Mouse (Mus musculus) heart, adult 2 months (tissue): Measurements from ENCODE around the gene Mlh3. TPM values are rescaled to one million over a fixed set of nuclear protein-coding genes. Genes with fewer than 3 reads are reported as not detected.

ENCODE experiments used
- DNase-seq, 2 experiments: peaks; one replicate each; pipeline ENCODE4 v3.0.0; 2021
- H3K27ac ChIP-seq: fragments of 200-600 bp; 2 replicates; pipeline ENCODE4 v1.8.1; 2022
- H3K27me3 ChIP-seq: fragments of 200-500 bp; 2 replicates; pipeline ENCODE4 v1.6.1; 2012; ENCODE audit warnings: mild to moderate bottlenecking, low read length, inconsistent platforms, mixed read lengths; ENCODE audit not compliant: control insufficient read depth, insufficient read depth
- H3K36me3 ChIP-seq: fragments of 200-500 bp; 2 replicates; pipeline ENCODE4 v1.6.1; 2012; ENCODE audit warnings: low read length, inconsistent platforms; ENCODE audit not compliant: control insufficient read depth, insufficient read depth
- H3K4me1 ChIP-seq: fragments of 200-500 bp; 2 replicates; pipeline ENCODE4 v1.6.1; 2011; ENCODE audit warnings: low read length; ENCODE audit not compliant: control insufficient read depth, insufficient read depth
- H3K4me3 ChIP-seq: fragments of 200-600 bp; 2 replicates; pipeline ENCODE4 v1.8.1; 2022
- H3K79me2 ChIP-seq: fragments of 200-500 bp; replicated peaks from 2 replicates; pipeline ENCODE4 v1.6.1; 2012; ENCODE audit warnings: mild to moderate bottlenecking, inconsistent platforms, low read length, moderate library complexity, mixed read lengths; ENCODE audit not compliant: control insufficient read depth, insufficient read depth
- H3K9ac ChIP-seq: fragments of 200-500 bp; 2 replicates; pipeline ENCODE4 v1.6.1; 2012; ENCODE audit warnings: low read depth, mild to moderate bottlenecking, control low read depth, inconsistent platforms, low read length, mixed read lengths
- CTCF ChIP-seq: fragments of 200-600 bp; IDR thresholded peaks from 2 replicates; pipeline ENCODE4 v1.8.1; 2022; ENCODE audit warnings: antibody characterized with exemption, mild to moderate bottlenecking, moderate library complexity
- EP300 ChIP-seq: fragments of 200-500 bp; IDR thresholded peaks from 2 replicates; pipeline ENCODE4 v1.6.1; 2011; ENCODE audit warnings: low read depth, low read length, control low read depth; ENCODE audit not compliant: insufficient read depth
- POLR2A ChIP-seq: fragments of 200-500 bp; IDR thresholded peaks from 2 replicates; pipeline ENCODE4 v1.6.1; 2011; ENCODE audit warnings: mild to moderate bottlenecking, low read depth, low read length, control low read depth; ENCODE audit not compliant: insufficient read depth
- WGBS: fragments of 180-500 bp; shearing (Covaris S2); methylation state at CpG from one replicate; pipeline ENCODE4 v1.1.7; 2018; 5-methylcytosine and 5-hydroxymethylcytosine counted together
- intact Hi-C: fragments of 180-260 bp; cut with DNase I; formaldehyde crosslinking; loops from one replicate; pipeline ENCODE4 v1.15.1; 2025
- polyA plus RNA-seq: library from polyadenylated mRNA; depleted of rRNA; stranded (reverse); fragments of >200 nt; gene quantifications from 2 replicates; pipeline ENCODE4 v1.2.3, GENCODE M21; 2012
- total RNA-seq, 2 experiments: library from RNA; stranded (reverse); gene quantifications; 2 replicates each; pipeline ENCODE4 v1.2.3; 2021

The Mlh3 gene
- total and polyA plus RNA-seq, 3 experiments = 4.5 to 8.7 (median 8.2) TPM

DNA sequence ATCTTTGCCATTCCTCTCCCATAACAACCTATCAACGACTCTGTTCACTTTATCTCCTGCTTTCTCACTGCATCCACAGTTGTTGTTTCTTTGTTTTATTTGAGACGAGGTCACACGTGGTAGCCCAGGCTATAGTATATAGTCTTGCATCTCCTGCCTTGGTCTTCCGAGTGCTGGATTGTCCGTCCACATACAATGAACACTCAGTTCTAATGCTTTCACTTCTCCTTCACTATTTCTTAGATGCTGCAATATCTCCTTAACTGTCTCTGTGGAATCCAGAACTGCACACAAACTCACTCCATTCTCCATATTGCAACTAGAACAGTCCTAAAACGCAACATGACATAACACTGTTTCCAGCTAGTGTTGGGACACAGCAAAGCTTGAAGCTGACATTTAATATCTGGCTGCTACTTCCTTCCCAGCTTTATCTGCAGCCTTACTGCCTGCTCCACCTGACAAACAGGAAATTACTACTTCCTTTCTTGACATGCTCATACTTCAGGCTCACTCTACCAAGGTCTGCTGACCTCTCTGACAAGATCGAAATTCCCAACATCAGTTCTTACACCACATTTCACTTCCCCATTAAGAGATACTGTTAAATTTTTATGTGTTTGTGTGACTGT is 13.3 kb downstream of the Mlh3 start:
- intact Hi-C loops = no loop called here
- H3K4me1 ChIP-seq = peaks cover 6% of the 10 kb centered on the region
- peaks cover 6% of the 10 kb centered on the region for H3K36me3 ChIP-seq
- peak overlapping the region; percentile 31; the same call in 1 of the 2 replicates for H3K9ac ChIP-seq
- no peak for TF ChIP-seq EP300
- no peak for TF ChIP-seq CTCF
- peak; percentile 41; the same call in 1 of the 2 replicates for TF ChIP-seq POLR2A
- H3K4me3 ChIP-seq = no peak overlapping the region
- WGBS = 33% methylated on average over 7 of the region's 7 CpGs
- H3K79me2 ChIP-seq = no peaks in the 10 kb centered on the region
- H3K27me3 ChIP-seq = no peaks in the 10 kb centered on the region
- H3K27ac ChIP-seq = peak overlapping the region; percentile 55
- no peak for DNase-seq

DNA sequence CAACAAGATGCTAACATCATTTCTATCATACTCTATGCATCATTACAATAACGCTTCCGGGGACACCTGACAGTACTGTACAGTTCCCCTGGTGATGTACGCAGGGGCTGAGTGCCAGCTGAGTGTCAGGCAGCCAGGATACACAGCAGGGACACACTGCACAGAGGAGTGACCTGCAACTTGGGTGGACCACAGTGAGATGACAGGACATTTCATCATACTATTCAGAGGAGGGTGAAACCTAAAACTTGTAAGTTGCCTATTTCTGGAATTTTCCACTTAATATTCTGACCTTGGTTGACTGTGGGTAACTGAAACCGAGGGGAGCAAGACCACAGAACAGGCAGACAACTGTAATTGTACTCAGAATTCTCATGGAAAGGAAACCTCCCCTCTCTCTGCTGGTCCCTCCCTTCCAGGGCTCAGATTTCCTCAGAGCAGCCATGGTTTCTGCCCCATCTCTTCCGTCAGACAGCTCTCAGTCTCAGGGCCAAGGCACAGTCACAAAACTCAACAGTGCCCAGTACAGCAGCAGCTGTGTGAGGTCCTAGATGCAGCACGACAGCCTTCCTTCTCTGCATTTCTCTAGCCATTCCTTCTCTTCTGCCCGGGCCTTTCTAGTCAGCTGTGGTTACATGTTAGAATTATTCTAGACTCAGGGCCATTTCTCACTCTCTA is 14.2 kb downstream of the Mlh3 start:
- TF ChIP-seq CTCF (no peak), EP300 (no peak), POLR2A (no peak)
- intact Hi-C loops = no loop called here
- no peak for DNase-seq
- Histone ChIP-seq H3K27me3 (no peaks in the 10 kb centered on the region), H3K36me3 (peaks cover 6% of the 10 kb centered on the region), H3K4me1 (peaks cover 6% of the 10 kb centered on the region), H3K79me2 (no peaks in the 10 kb centered on the region), H3K4me3 (no peak overlapping the region), H3K27ac (peak overlapping the region; percentile 55), H3K9ac (no peak overlapping the region)
- WGBS = 46% methylated on average over 7 of the region's 7 CpGs

DNA sequence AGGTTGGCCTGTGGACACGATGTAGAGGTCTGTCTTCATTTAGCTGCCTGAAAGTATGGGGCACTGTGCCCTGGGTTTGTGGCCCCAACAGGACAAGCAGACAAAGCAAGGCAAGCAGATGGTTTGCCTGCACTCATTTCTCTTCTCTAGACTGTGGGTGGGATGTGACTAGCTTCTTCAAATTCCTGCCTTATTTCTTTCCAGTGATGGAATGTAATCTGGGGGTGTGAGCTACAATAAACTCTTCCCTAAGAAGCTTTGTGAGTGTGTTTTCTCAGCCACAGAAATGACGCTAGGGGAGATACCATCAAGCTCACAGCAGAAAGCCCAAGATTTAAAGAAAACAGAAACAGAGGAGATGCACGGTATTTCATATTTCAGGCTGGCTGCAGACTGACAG is 18.3 kb downstream of the Mlh3 start:
- DNase-seq = no peak
- H3K9ac ChIP-seq = no peak overlapping the region
- TF ChIP-seq POLR2A (no peak), CTCF (no peak), EP300 (no peak)
- no peaks in the 10 kb centered on the region for H3K27me3 ChIP-seq
- H3K27ac ChIP-seq = no peak overlapping the region
- H3K4me3 ChIP-seq = no peak overlapping the region
- H3K4me1 ChIP-seq = peaks cover 6% of the 10 kb centered on the region
- H3K79me2 ChIP-seq = no peaks in the 10 kb centered on the region
- 81% methylated on average over 3 of the region's 3 CpGs for WGBS
- H3K36me3 ChIP-seq = peaks cover 4% of the 10 kb centered on the region; the same call in 1 of the 2 replicates
- intact Hi-C loops = no loop called here

DNA sequence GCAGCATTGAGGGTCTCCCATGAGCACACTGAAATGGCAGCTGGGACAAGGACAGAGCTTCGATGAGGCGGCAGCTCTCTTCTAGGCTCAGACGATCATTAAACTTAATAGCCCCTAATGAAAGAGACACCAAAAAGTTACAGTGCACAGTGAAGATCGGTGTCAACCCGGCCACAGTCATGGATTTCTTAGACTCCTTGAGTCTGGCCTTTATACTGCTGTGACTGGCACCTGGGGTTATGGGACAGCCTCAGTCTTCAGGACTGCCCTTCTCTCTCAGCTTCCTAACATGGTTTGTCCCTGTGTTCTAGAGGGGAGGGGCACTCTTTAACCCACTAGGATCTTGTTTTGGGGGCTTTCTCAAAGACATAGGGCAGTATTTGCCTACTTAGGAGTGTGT is 32.8 kb downstream of the Mlh3 start:
- H3K9ac ChIP-seq = no peak overlapping the region
- intact Hi-C loops = no loop called here
- TF ChIP-seq CTCF (no peak), POLR2A (no peak), EP300 (no peak)
- 98% methylated on average over 5 of the region's 5 CpGs for WGBS
- H3K27ac ChIP-seq = no peak overlapping the region
- no peaks in the 10 kb centered on the region for H3K36me3 ChIP-seq
- H3K4me3 ChIP-seq = no peak overlapping the region
- H3K4me1 ChIP-seq = no peaks in the 10 kb centered on the region
- H3K27me3 ChIP-seq = no peaks in the 10 kb centered on the region
- no peaks in the 10 kb centered on the region for H3K79me2 ChIP-seq
- DNase-seq = no peak

DNA sequence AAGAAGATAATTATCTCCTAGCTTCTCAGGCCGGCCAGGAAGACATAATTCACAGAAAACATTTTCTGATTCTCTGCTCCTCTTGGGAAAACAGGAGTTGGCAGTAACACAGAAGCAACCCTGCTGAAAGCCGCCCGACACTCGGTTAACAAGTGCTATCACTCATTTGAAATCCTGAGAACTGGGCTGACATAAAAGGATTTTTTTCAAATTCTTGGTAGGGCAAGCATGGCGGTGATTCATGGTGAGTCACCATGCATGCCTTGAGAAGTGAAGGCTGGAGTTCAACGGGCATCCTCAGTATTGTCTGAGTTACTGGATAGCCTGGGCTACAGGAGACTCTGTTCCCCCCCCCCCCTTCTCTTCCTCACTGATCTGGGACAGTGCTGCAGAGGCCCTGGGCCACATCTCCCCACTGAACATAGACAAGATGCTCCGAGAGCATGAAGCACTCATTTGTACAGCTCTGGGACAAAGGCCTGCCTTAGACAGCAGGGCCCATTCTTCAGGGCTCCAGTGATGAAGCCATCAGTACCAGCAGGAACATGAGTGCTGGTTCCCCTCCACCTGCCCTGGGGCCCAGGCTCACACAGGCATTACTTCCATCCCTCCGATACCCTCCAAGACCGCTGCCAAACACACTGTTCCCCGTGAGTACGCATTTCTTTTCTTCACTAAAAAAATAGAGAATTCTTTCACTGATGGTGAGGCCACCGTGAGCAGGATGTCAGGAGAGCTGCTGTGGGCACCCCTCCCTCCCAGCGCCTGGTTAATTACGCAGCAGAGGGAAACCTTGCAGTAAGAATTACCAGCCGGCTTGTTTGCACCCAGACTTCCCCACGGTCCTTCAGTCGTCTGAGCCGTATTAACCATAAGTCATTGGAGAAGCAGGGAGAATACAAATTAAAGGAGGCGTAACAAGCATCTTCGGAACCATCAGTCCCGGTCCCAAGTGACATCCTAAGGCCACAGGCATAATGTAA is 36.7 kb downstream of the Mlh3 start:
- WGBS = 87% methylated on average over 21 of the region's 21 CpGs
- Histone ChIP-seq H3K27ac (no peak overlapping the region), H3K4me1 (no peaks in the 10 kb centered on the region), H3K27me3 (no peaks in the 10 kb centered on the region), H3K9ac (no peak overlapping the region), H3K4me3 (no peak overlapping the region), H3K79me2 (no peaks in the 10 kb centered on the region), H3K36me3 (no peaks in the 10 kb centered on the region)
- no peak for DNase-seq
- TF ChIP-seq CTCF (no peak), EP300 (no peak), POLR2A (no peak)
- intact Hi-C loops = no loop called here
